Mouse (Mus musculus): Measurements from ENCODE around the gene Surf1. TPM values are rescaled to one million over a fixed set of nuclear protein-coding genes. Genes with fewer than 3 reads are reported as not detected.
"Not testable (repeated sequence)": the region's sequence is repeated elsewhere in the genome, so short reads cannot be mapped to it uniquely, and the experiment has no call there.

Gene Surf1
- polyA plus RNA-seq, 1 experiment = 60.6 TPM

DNA sequence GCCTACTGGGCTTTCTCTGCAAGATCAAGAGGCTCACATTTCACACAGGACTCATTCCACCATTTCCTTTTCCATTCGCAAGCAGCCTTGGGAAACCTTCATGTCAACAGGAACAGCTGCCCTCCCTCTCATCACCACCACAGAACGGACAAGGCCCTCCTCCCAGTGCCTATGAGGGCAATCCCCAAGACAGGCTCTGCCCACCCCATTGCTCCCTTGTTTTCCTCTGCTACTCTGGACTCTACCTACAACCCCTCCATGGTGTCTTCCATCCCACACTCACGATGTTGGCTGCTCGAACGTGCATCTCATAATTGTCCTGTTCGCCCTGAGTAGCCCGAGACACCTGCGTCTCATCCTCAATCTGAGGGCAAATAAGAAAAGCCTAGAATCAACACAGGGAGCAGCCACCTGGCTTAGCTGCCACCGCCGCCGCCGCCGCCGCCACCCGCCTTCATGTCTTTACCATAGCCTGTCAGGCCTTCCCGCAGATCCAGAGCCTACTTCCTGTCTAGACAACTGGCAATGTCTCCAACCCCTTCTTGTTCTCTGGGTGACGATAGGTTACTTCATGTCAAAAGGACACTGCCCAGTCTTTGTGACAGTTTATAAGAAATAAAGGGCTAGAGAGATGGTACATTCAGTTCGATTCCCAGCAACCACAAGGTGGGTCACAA, 7.5 kb downstream of the Surf1 start:
- DNase-seq (ENCODE audit: low read depth) = no peak

DNA sequence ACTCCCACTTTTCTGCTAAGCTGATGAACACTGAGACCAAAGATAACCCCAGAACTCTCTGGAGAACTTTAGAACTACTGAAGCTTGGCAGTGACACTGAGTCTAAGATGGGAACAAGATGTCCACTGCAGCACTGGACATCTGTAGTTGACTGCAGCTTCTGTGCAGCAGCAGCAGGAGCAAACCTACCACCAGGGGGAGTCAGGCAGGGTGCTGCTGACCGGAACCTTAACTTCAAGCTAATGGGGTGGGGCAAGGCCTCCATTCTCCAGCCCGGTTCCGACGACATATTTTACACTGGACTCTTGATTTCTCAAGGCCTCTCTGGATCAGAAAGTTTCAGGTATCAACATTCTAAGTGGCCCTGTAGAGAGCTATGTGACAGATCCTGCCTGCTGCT, 9.2 kb downstream of the Surf1 start:
- peak; percentile 34 for DNase-seq (ENCODE audit: low read depth)
- no peak for TF ChIP-seq POLR2A (IDR thresholded peaks at IDR 0.05; ENCODE audit: borderline replicate concordance, extremely low read depth, insufficient read depth, insufficient read length, poor library complexity, severe bottlenecking)
- peak; percentile 73 for TF ChIP-seq CTCF (IDR thresholded peaks at IDR 0.05; ENCODE audit: borderline replicate concordance, extremely low read depth, insufficient read depth, insufficient read length)

More for the DNA sequence above, 7.5 kb downstream of the Surf1 start:
- no peak for TF ChIP-seq POLR2A (IDR thresholded peaks at IDR 0.05; ENCODE audit: borderline replicate concordance, extremely low read depth, insufficient read depth, insufficient read length, poor library complexity, severe bottlenecking)
- no peak for TF ChIP-seq CTCF (IDR thresholded peaks at IDR 0.05; ENCODE audit: borderline replicate concordance, extremely low read depth, insufficient read depth, insufficient read length)

- no peak for TF ChIP-seq CTCF (IDR thresholded peaks at IDR 0.05; ENCODE audit: borderline replicate concordance, extremely low read depth, insufficient read depth, insufficient read length)
- no peak for TF ChIP-seq POLR2A (IDR thresholded peaks at IDR 0.05; ENCODE audit: borderline replicate concordance, extremely low read depth, insufficient read depth, insufficient read length, poor library complexity, severe bottlenecking)
- no peak for DNase-seq (ENCODE audit: low read depth)
Observed at GRCm38 (mm10) chr2:26906431-26906830, 9.9 kb downstream of the Surf1 start.

DNA sequence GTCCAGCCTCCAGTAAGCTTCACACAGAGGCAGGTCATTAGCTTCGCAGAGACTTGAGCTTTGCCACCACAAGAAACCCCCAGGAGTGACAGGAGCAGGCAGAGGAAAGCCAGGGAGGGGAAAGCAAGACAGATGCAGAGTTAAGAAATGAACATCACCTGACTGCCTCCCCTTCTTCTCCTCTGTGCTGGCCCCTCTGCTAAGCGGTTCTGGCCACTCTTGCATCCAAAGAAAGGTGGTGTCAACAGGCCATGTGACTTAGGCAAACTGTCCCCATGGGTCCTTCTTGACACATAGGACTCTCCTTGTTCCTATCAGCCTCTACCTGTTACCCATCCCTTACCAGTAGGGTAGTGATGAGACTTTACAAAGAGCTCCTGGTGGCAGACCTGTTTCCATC, 10.4 kb downstream of the Surf1 start:
- no peak for DNase-seq (ENCODE audit: low read depth)
- TF ChIP-seq CTCF (IDR thresholded peaks at IDR 0.05; ENCODE audit: borderline replicate concordance, extremely low read depth, insufficient read depth, insufficient read length) = no peak
- no peak for TF ChIP-seq POLR2A (IDR thresholded peaks at IDR 0.05; ENCODE audit: borderline replicate concordance, extremely low read depth, insufficient read depth, insufficient read length, poor library complexity, severe bottlenecking)

DNA sequence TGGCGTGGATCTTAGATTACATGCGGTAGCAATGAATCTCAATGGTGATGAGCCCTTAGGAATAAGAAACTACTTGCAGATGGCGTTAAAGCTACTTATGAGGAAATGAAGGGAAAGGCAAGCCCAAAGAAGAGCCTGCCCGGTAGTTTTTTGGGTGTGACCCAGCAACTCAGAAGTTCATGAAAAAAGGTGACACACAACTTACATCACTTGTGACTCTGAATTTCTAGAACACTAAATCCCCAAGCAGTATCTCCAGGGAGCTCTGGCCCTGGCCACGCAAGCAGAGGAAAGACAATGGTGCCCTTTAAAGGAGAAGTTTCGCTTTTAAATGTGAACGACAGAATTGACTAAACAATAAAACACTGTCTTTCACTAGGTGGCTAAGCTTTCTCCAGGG, 13.0 kb downstream of the Surf1 start:
- TF ChIP-seq POLR2A (IDR thresholded peaks at IDR 0.05; ENCODE audit: borderline replicate concordance, extremely low read depth, insufficient read depth, insufficient read length, poor library complexity, severe bottlenecking) (no peak), CTCF (IDR thresholded peaks at IDR 0.05; ENCODE audit: borderline replicate concordance, extremely low read depth, insufficient read depth, insufficient read length) (no peak)
- no peak for DNase-seq (ENCODE audit: low read depth)

DNA sequence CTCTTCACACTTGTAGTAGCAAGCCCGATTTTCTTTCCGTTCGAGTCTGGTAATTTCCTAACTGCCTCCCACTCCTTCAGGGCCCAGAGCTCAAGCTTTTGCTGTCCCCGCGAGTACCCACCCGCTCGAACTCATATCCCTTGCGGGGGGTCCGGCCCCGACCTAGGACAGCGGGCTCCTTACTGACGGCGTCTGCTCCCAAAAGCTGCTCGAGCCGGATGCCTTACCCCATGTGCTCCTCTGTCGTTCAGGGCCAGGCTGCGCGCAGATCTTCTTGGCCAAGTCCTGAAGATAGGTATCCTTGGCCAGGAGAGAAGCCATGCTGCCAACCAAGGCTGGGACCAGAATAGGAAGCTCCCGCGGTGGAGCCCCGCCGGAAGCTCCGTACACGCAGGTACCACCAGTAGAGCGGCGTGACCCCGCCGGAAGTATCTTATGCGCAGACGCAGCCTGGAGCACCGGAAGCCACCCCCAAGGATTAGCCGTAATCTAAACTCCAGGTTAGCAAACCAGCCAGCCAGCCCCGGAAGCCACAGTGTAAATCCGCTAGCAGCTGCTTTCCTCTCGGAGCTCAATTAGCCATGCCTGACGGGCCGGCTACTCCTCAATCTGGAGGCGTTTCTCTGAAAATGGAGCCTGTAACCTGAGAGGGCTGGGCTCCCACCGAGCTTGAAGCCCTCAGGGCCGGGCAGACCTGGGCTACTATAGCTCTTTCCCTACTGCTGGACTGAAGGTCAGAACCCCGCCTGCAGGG, 13.7 kb downstream of the Surf1 start, which contains the start of gene Surf6:
Gene Surf6, minus strand, starts transcription at position 413 of the 754 bp plus-strand sequence.
- peak; percentile 20; the same call in 1 of the 2 replicates for TF ChIP-seq POLR2A (IDR thresholded peaks at IDR 0.05; ENCODE audit: borderline replicate concordance, extremely low read depth, insufficient read depth, insufficient read length, poor library complexity, severe bottlenecking)
- no peak for TF ChIP-seq CTCF (IDR thresholded peaks at IDR 0.05; ENCODE audit: borderline replicate concordance, extremely low read depth, insufficient read depth, insufficient read length)

GRCm38 (mm10) chr2:26901834-26902400, 14.4 kb downstream of the Surf1 start:
- TF ChIP-seq POLR2A (IDR thresholded peaks at IDR 0.05; ENCODE audit: borderline replicate concordance, extremely low read depth, insufficient read depth, insufficient read length, poor library complexity, severe bottlenecking) (no peak), CTCF (IDR thresholded peaks at IDR 0.05; ENCODE audit: borderline replicate concordance, extremely low read depth, insufficient read depth, insufficient read length) (no peak)
- no peak for DNase-seq (ENCODE audit: low read depth)

More for the DNA sequence above, 13.7 kb downstream of the Surf1 start, which contains the start of gene Surf6:
- DNase-seq (ENCODE audit: low read depth) = peak; percentile 99

- no peak for DNase-seq (ENCODE audit: low read depth)
Observed at GRCm38 (mm10) chr2:26900731-26901130, 15.6 kb downstream of the Surf1 start.

DNA sequence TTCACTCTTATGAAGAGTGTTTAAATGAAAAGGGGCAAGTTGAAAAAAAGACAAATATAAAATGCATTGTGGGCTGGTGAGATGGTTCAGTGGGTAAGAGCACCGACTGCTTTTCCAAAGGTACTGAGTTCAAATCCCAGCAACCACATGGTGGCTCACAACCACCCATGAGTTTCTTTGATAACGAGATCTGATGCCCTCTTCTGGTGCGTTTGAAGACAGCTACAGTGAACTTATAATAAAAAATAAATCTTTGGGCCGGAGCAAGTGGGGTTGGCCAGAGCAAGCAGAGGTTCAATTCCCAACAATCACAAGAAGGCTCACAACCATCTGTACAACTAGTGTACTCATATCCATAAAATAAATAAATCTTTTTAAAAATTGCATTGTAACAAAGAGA, 20.4 kb downstream of the Surf1 start:
- TF ChIP-seq CTCF (IDR thresholded peaks at IDR 0.05; ENCODE audit: borderline replicate concordance, extremely low read depth, insufficient read depth, insufficient read length) = no peak
- no peak for TF ChIP-seq POLR2A (IDR thresholded peaks at IDR 0.05; ENCODE audit: borderline replicate concordance, extremely low read depth, insufficient read depth, insufficient read length, poor library complexity, severe bottlenecking)

More at GRCm38 (mm10) chr2:26900731-26901130, 15.6 kb downstream of the Surf1 start:
- no peak for TF ChIP-seq POLR2A (IDR thresholded peaks at IDR 0.05; ENCODE audit: borderline replicate concordance, extremely low read depth, insufficient read depth, insufficient read length, poor library complexity, severe bottlenecking)
- TF ChIP-seq CTCF (IDR thresholded peaks at IDR 0.05; ENCODE audit: borderline replicate concordance, extremely low read depth, insufficient read depth, insufficient read length) = no peak

DNA sequence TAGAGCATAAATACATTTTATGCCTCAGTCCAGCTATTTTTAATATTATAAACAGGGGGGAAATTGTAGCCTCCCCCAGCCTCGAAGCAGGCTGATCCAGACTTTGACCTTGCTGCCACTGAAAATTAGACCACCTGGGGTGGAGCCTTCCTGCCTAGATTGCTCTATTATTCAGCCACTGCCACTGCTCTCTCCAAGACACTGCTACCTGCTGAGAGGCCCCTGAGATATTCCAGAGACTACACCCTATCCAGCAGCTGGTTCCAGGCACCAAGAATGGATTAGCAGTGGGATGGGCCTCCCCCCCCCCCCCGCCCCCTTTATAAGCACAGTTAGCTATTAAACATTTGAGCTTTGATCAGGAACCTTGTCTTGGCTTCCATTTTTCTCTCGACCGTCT, 30.2 kb downstream of the Surf1 start:
- DNase-seq (ENCODE audit: low read depth) = not testable (repeated sequence)

More for the DNA sequence above, 20.4 kb downstream of the Surf1 start:
- no peak for DNase-seq (ENCODE audit: low read depth)

DNA sequence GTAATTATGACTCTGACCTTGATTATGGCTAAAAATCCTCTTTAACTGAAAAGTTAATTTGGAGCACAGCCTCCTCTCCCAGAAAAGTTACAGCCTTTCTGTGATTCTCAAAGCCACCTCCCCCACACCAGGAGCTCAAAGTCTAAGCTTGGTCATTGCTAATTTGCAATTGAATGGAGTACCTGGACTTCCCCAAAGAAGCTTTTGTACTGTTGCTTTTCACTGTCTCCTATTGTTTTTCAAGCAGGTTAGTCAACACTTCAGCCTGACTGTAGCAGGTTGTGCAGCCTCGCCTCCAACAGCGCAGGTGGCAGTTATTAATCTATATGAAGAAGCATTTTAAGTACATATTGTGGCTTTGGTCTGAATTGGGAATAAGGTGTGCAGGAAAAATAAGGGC, 30.8 kb downstream of the Surf1 start:
- DNase-seq (ENCODE audit: low read depth) = not testable (repeated sequence)

DNA sequence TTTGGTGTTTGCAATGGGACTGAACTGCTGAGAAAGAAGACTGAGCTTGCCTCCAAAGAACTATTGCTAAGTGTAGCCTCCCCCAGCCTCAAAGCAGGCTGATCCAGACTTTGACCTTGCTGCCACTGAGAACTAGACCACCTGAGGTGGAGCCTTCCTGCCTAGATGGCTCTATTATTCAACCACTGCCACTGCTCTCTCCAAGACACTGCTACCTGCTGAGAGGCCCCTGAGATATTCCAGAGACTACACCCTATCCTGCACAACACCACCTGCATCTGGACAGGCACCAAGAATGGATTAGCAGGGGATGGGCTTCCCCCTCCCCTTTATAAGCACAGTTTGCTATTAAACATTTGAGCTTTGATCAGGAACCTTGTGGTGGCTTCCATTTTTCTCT, 37.8 kb downstream of the Surf1 start:
- no peak for DNase-seq (ENCODE audit: low read depth)
- TF ChIP-seq POLR2A (IDR thresholded peaks at IDR 0.05; ENCODE audit: borderline replicate concordance, extremely low read depth, insufficient read depth, insufficient read length, poor library complexity, severe bottlenecking) (no peak), CTCF (IDR thresholded peaks at IDR 0.05; ENCODE audit: borderline replicate concordance, extremely low read depth, insufficient read depth, insufficient read length) (no peak)

Data from brain, embryonic 14.5 days (tissue).